Mouse (Mus musculus) cerebellum, adult 2 months (tissue): ENCODE results near the gene Btg3.

Source experiments
- CTCF ChIP-seq: fragments of 200-500 bp; IDR thresholded peaks from 2 replicates; pipeline ENCODE4 v1.5.1; 2011; ENCODE audit warnings: low read depth, mild to moderate bottlenecking, control low read depth, low read length, moderate library complexity, borderline replicate concordance; ENCODE audit not compliant: insufficient read depth
- POLR2A ChIP-seq: fragments of 200-500 bp; IDR thresholded peaks from 2 replicates; pipeline ENCODE4 v1.6.1; 2011; ENCODE audit warnings: low read length, control low read depth, borderline replicate concordance; ENCODE audit not compliant: insufficient read depth

GRCm38 (mm10) chr16:78302678-78303050, 74.3 kb downstream of the Btg3 start:
- TF ChIP-seq CTCF (no peak), POLR2A (no peak)
